Mouse (Mus musculus) MEL (cell line): ENCODE measurements around the gene Dock10.
"Not testable (repeated sequence)": the region's sequence is repeated elsewhere in the genome, so short reads cannot be mapped to it uniquely, and the experiment has no call there.

Experiments used
- CTCF ChIP-seq, 3 experiments: IDR thresholded peaks in 2 of 3; conservative IDR thresholded peaks in 1 of 3; 2 replicates each; pipeline ENCODE4 v1.5.1; 2011 to 2012; ENCODE audit warnings: low read length in 3 of 3, low read depth in 2 of 3, mild to moderate bottlenecking in 2 of 3, improper control_type of control experiment in 1 of 3, inconsistent platforms in 1 of 3, mixed read lengths in 1 of 3, moderate library complexity in 1 of 3; ENCODE audit not compliant: control insufficient read depth in 1 of 3, insufficient read depth in 1 of 3, poor library complexity in 1 of 3, severe bottlenecking in 1 of 3
- MAFK ChIP-seq: IDR thresholded peaks from 2 replicates; pipeline ENCODE4 v1.6.1; 2011; ENCODE audit warnings: low read depth, mild to moderate bottlenecking, low read length, improper control_type of control experiment, borderline replicate concordance
- MAX ChIP-seq: IDR thresholded peaks from 2 replicates; pipeline ENCODE4 v1.6.1; 2011; ENCODE audit warnings: low read length, improper control_type of control experiment
- MEF2A ChIP-seq: IDR thresholded peaks from 2 replicates; pipeline ENCODE4 v1.6.1; 2014; ENCODE audit warnings: low read depth, mild to moderate bottlenecking, inconsistent platforms, low read length, improper control_type of control experiment; ENCODE audit not compliant: poor library complexity, insufficient replicate concordance, severe bottlenecking; ENCODE audit errors: extremely low read depth
- MYC ChIP-seq: IDR thresholded peaks from 2 replicates; pipeline ENCODE4 v1.6.1; 2011; ENCODE audit warnings: low read depth, mild to moderate bottlenecking, low read length, improper control_type of control experiment, moderate library complexity
- NRF1 ChIP-seq: IDR thresholded peaks from 2 replicates; pipeline ENCODE4 v1.6.1; 2014; ENCODE audit warnings: low read depth, mild to moderate bottlenecking, inconsistent platforms, low read length, improper control_type of control experiment, moderate library complexity; ENCODE audit not compliant: poor library complexity, insufficient read depth, severe bottlenecking
- POLR2A ChIP-seq, 2 experiments: IDR thresholded peaks; 2 replicates each; pipeline ENCODE4 v1.6.1; 2011 to 2012; ENCODE audit warnings: low read length in 2 of 2, mild to moderate bottlenecking in 2 of 2, control low read depth in 1 of 2, improper control_type of control experiment in 1 of 2, low read depth in 1 of 2, moderate library complexity in 1 of 2; ENCODE audit not compliant: control insufficient read depth in 1 of 2, insufficient read depth in 1 of 2, poor library complexity in 1 of 2
- TAL1 ChIP-seq: IDR thresholded peaks from 2 replicates; pipeline ENCODE4 v1.6.1; 2012; ENCODE audit warnings: mild to moderate bottlenecking, inconsistent platforms, low read length, moderate library complexity, mixed read lengths

GRCm38 (mm10) chr1:80749122-80749521, 9.2 kb downstream of the Dock10 start:
- TF ChIP-seq MAX; POLR2A (IDR thresholded peaks at IDR 0.05; ENCODE audit: control insufficient read depth in 1 of 2, insufficient read depth in 1 of 2, low read depth in 1 of 2, low read length in 2 of 2, poor library complexity in 1 of 2); CTCF (IDR thresholded peaks at IDR 0.05 in 2 of 3, conservative IDR thresholded peaks at IDR 0.05 in 1 of 3; ENCODE audit: control insufficient read depth in 1 of 3, insufficient read depth in 1 of 3, low read depth in 2 of 3, low read length in 3 of 3, poor library complexity in 1 of 3, severe bottlenecking in 1 of 3); NRF1; MYC; MEF2A; TAL1; MAFK: not testable (repeated sequence)
